Mouse (Mus musculus): Measurements from ENCODE around the gene Fam133b. TPM values are rescaled to one million over a fixed set of nuclear protein-coding genes. Genes with fewer than 3 reads are reported as not detected.
"Not testable (repeated sequence)": the region's sequence is repeated elsewhere in the genome, so short reads cannot be mapped to it uniquely, and the experiment has no call there.

Fam133b gene
- total RNA-seq, 1 experiment from 2014 or later: 180 TPM

DNA sequence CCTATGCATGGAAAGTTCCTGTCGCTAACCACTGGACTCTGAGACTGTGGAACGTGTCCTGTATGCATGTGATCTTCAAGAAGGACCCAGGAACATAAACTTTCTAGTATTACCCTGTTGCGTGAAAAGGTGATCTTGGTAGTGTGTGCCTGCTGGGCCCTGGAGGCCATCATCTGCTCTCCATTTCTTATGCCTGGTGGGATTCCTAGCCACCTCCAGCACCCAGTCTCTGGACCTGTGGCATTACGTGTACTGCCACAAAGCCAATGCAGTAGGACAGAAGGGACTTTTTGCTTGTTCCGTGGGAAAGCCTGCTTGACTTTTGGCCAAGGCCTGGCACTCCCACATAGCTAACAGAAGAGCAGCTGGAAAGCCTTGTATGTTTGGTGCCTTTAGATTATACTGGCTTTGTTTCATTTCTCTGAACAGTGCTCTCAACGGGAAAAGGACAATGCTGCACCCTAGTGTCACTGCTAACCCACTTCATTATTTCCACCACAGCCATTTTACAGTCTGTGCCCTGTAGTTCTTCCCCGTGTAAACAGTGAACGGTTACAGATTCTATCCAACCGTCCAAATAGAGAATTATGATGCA, 27.1 kb upstream of the Fam133b start:
- peak; percentile 17; the same call in 1 of the 2 replicates for ATAC-seq (replicated peaks; ENCODE audit: low read depth, poor library complexity, severe bottlenecking)

DNA sequence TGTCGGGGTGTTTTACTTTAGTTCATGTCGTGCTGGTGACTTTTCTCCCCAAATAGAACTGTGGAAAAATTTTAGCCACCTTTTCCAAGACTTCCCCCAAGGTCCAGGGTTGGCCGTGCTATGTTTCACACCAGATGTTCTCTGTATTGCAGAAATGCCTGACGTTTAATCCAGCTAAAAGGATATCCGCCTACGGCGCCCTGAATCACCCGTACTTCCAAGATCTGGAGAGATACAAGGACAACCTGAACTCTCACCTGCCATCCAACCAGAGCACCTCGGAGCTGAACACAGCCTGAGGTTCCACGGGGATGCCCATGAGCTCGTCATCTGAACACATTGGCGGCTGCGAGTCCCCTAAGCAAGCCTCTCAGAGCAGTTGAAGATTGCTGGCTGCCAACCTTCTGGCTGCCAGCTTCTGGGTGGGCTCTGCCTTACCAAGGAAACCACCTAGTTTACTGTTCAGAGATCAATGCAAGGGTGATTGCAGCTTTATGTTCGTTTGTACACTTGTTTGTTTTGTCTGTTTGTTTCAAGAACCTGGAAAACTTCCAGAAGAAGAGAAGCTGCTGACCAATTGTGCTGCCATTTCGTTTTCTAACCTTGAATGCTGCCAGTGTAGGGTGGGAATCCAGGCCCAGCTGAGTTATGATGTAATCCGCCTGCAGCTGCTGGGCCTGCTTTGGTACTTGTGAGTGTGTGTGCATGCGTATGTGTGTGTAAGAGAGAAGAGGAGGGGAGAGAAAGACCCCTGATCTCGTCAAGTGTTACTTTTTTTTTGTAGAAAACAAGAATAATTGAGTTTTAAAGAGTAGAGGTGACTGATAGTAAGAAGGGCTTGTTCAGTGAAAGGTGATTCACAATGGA, 22.9 kb upstream of the Fam133b start:
- ATAC-seq (replicated peaks; ENCODE audit: low read depth, poor library complexity, severe bottlenecking): no peak

DNA sequence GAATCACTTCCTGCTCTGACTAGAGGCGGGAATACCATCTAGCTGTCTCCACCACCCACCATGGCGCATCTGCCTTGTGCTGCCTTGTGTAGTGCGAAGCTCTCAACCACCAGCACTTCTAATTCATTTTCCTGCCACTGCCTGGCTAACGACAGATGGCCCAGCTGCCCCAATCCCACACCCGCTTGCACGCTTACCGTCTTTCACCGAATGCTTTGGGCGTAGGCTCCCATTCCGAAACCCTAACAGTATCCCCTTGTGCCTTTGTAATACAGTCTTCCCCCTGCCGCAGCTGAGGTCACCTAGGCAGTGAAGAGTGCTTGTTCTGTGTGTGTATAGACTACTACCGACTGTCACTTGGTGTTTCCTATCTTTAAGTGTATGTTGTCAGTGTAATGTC, 21.9 kb upstream of the Fam133b start:
- ATAC-seq (replicated peaks; ENCODE audit: low read depth, poor library complexity, severe bottlenecking): no peak

GRCm38 (mm10) chr5:3522826-3523225, 20.8 kb upstream of the Fam133b start:
- ATAC-seq (replicated peaks; ENCODE audit: low read depth, poor library complexity, severe bottlenecking): no peak

GRCm38 (mm10) chr5:3527041-3527691, 16.5 kb upstream of the Fam133b start:
- peak; percentile 31; the same call in 1 of the 2 replicates for ATAC-seq (replicated peaks; ENCODE audit: low read depth, poor library complexity, severe bottlenecking)

GRCm38 (mm10) chr5:3529585-3530189, 13.9 kb upstream of the Fam133b start:
- no peak for ATAC-seq (replicated peaks; ENCODE audit: low read depth, poor library complexity, severe bottlenecking)

DNA sequence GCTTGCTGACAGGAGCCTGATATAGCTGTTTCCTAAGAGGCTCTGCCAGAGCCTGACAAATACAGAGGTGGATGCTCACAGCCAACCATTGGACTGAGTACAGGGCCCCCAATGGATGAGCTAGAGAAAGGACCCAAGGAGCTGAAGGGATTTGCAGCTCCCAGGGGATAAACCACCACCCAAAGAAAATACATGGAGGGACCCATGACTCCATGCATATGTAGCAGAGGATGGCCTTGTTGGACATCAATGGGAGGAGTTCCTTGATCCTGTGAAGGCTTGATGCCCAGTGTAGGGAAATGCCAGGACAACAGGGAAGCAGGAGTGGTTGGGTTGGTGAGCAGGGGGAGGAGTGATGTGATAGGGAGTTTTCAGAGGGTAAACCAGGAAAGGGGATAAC, 11.6 kb upstream of the Fam133b start:
- not testable (repeated sequence) for ATAC-seq (replicated peaks; ENCODE audit: low read depth, poor library complexity, severe bottlenecking)

DNA sequence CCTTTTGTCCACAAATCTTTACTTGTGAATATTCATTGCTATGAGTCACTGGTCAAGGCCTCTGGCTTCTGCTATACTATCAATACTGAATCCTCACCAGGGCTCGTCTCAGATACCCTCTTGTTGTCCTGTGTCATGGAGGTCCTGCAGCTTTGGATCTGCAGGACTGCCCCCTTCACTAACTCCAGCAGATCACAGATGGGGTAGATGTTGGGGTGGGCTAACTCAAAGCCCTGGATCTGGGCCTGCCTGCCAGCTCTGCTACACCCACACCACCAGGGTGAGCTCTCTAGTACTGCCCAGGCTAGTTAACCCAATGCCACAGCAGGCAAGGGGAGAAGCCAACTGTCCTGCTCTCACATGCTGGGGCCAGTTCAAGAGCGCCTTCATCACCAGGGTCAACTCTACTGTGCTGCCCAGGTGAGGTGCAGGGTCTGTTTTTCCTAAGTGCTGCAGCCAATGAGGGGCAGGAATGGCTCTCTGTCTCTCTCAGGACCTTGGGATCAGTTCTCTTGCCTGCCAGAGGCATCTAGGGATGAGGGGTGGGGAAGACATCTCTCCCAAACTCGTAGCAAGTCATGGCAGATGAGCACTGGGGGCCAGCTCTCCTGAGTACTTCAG, 6.9 kb upstream of the Fam133b start:
- ATAC-seq (replicated peaks; ENCODE audit: low read depth, poor library complexity, severe bottlenecking): no peak

GRCm38 (mm10) chr5:3538505-3539472, 4.8 kb upstream of the Fam133b start:
- peak; percentile 23 for ATAC-seq (replicated peaks; ENCODE audit: low read depth, poor library complexity, severe bottlenecking)

- ATAC-seq (replicated peaks; ENCODE audit: low read depth, poor library complexity, severe bottlenecking): no peak
These were observed 1.8 kb upstream of the Fam133b start for GRCm38 (mm10) chr5:3541871-3542270.

DNA sequence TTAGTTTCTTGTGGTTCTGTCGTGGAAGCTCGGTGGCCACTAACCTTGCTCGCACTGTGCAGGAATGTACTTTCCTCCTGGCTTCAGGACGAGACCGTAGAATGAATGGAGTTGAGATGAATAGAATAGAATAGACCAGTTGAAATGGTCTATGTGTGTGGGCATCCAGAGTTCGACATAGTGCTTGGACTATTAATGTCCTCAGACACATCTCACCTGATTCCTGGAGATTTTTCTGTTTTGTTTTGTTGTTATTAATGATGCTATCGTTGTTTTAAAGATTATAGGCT, 792 bp downstream of the Fam133b start:
- no peak for ATAC-seq (replicated peaks; ENCODE audit: low read depth, poor library complexity, severe bottlenecking)

DNA sequence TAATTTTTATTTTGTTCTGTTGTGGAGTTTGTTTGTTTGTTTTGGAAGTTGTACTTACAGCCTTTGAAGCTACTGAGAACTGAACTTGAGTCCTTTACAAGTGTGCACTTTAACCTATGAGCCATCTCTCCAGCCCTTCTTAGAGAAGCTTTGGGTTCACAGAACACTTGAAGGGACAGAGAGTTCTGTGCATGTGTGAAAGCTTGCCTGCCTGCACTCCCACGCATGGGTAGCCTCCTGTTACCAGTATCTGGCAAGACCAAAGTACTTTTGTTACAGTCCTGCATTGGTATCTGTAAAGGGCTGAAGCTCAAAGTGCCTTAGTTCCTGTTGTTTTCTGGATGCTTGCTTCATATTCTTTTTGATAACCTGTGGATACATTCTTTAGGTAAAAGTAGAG, 2.6 kb downstream of the Fam133b start:
- ATAC-seq (replicated peaks; ENCODE audit: low read depth, poor library complexity, severe bottlenecking): no peak

GRCm38 (mm10) chr5:3551481-3551880, 7.8 kb downstream of the Fam133b start:
- ATAC-seq (replicated peaks; ENCODE audit: low read depth, poor library complexity, severe bottlenecking): no peak

DNA sequence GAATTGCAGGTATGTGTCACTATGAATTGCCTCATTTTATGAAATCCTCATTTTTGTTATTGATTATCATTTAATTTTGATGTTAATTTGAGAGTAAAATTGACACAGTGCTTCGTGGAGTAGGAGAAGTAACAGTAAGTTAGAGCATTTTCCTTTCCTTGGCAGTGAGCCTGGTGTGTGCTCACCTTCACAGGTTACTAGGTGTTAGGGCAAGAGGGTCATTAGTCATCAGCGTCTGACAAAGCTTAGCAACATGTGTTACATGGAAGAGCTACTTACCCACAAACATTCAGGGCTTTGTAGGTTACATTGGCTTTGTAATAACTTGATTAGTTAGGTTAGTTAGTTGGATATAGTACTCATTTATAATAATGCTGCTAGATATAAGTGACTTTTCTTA, 10.6 kb downstream of the Fam133b start:
- ATAC-seq (replicated peaks; ENCODE audit: low read depth, poor library complexity, severe bottlenecking): no peak

DNA sequence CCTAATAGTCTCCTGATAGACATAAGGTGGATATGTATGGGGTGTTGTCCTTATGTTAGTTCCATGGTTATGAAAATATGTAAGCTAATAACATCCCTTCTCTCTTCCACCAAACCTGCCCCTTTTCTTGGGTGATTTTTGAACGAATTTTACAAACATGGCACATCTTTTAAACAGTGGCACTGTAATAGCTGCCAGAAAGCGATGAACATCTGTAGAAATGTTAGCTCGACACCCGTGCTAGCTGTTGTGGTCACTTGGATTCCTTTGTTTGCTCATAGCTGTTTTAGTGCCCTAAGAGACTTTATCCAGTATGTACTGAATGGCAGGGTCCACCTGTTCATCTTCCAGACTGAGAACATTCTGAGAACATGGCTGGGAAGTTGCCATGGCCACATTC, 27.6 kb downstream of the Fam133b start, which contains the start of gene 1700109H08Rik:
Gene 1700109H08Rik, plus strand, starts transcription at position 301 of the 400 bp plus-strand sequence.
- no peak for ATAC-seq (replicated peaks; ENCODE audit: low read depth, poor library complexity, severe bottlenecking)

- ATAC-seq (replicated peaks; ENCODE audit: low read depth, poor library complexity, severe bottlenecking): no peak
These were observed 31.2 kb downstream of the Fam133b start for GRCm38 (mm10) chr5:3574825-3575224.

- ATAC-seq (replicated peaks; ENCODE audit: low read depth, poor library complexity, severe bottlenecking): no peak
These were observed 34.3 kb downstream of the Fam133b start for GRCm38 (mm10) chr5:3577939-3578338.

- ATAC-seq (replicated peaks; ENCODE audit: low read depth, poor library complexity, severe bottlenecking): no peak
These were observed 35.4 kb downstream of the Fam133b start for GRCm38 (mm10) chr5:3579066-3579465.

DNA sequence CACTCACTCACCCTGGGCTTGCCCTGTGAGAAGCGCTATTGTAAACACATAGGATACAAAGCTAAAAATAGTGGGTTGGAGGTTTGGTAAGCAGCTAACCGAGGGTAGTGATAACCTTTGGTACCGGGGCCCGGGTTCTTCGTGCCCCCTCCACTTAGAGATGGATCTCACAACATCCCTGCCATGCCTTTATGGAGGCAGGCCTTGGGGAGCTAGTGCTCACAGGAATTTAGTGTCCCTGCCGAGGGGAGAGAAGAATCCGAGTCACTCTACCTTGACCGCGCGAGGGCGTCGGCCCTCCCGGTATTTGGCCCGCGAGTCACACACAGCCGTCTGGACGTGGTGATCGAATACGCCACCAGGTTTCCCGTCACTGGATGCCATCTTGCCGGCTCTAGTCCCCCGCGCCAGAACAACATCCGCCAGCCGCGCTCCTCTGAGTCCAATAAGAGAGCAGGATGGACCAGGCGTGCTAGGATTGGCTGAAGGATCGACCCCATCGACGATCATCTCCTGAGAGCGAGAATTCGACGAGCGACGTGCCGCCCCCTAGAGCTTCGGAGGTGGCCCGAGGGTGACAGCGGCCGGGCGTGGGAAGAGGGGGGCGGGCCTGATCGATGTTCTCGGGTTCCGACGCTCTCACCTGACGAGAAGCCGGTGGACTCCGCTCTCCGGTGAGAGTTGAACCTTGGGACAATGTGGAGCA, 52.2 kb downstream of the Fam133b start, which contains the start of gene Pex1:
Gene Pex1, plus strand, starts transcription at position 374 of the 706 bp plus-strand sequence.
- peak; percentile 95 for ATAC-seq (replicated peaks; ENCODE audit: low read depth, poor library complexity, severe bottlenecking)
